Mouse (Mus musculus): ENCODE data around the gene Gbp6.
"Not testable (repeated sequence)": the region's sequence is repeated elsewhere in the genome, so short reads cannot be mapped to it uniquely, and the experiment has no call there.

Gbp6 gene

DNA sequence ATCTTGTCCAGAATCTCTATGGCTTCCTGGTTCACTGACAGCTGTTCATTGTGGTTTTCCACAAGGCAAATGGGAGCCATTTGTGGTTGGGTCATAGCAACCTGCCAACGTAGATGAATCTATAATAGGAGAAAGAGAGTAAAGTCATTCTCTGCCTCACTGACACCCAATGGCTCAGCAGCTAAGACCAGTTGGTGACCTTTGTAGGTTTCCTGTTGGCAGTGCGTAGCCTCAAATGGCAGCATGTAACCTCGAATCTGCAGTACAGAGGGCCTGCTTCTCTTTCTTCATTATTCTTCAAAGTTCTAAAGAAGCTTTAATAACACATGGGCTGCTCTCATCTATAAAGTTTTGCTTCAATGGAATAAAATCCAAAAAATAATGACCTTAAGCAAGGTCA, 57.5 kb downstream of the Gbp6 start:
- in situ Hi-C loops (cut with MboI; ENCODE audit: low pct_unique_long_range_greater_than_20kb in 1 of 2, low sequenced_read_pairs in 2 of 2, unreplicated experiment in 1 of 2) = not testable (repeated sequence)
